Mouse (Mus musculus): Measurements from ENCODE around the gene Rnf181. TPM values are rescaled to one million over a fixed set of nuclear protein-coding genes. Genes with fewer than 3 reads are reported as not detected.

Rnf181 gene
- polyA plus RNA-seq, 1 experiment, result 113 TPM

DNA sequence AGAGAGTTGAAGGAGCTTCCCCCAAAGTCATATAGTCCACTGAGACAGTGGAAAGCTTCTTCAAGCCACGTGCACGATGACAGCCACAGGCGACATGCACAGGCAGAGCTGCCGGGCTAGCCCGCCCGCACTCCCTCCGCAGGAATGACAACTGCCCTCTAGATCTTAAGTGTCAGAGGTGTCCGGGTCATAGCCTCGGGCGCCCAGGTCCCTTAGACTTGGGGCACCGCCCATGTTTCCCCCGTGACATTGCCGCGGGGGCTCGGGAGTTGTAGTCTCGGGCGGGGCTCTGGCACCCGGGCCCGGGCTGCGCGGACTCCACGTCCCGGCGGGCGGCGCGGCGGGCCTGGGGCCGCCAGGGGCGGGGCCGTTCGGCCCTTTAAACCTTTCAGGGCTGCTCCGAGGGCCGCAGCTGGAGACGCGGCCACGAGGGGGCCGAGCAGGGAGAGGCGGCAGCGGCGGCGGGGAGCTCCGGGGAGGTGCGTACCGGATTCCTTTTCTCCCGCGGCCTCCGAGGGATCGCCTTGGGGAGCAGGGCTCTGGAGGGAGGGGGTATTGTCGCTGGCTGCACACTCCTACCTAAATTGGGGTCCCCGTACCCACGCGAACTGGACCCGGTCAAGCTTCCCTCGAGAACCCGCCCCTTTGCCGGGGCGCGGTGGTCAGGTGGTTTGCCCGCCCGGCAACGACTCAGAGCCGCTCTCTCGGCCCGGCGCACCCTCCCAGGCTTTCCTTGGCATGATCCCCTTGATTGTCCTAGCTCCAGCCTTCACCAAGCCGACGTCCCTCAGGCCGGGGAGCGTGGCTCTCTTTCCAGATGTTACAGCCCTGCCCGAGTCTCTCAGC is 11.5 kb downstream of the Rnf181 start, which contains the start of gene Tmem150a:
TSS of gene Tmem150a (plus strand) at position 382 of the 846 bp plus-strand sequence.
- Histone ChIP-seq H3K9me3 (no peaks in the 10 kb centered on the region), H3K27me3 (replicated peaks) (no peaks in the 10 kb centered on the region), H3K4me1 (peaks cover 96% of the 10 kb centered on the region), H3K4me3 (replicated peaks) (peak within 1 kb of the TSS; percentile 94), H3K36me3 (replicated peaks; ENCODE audit: low read length) (peaks cover 78% of the 10 kb centered on the region)
- TF ChIP-seq GATA1 (IDR thresholded peaks at IDR 0.05; ENCODE audit: borderline replicate concordance, low read length), result no peak
- no peak for TF ChIP-seq FLI1 (IDR thresholded peaks at IDR 0.05; ENCODE audit: low read length)

DNA sequence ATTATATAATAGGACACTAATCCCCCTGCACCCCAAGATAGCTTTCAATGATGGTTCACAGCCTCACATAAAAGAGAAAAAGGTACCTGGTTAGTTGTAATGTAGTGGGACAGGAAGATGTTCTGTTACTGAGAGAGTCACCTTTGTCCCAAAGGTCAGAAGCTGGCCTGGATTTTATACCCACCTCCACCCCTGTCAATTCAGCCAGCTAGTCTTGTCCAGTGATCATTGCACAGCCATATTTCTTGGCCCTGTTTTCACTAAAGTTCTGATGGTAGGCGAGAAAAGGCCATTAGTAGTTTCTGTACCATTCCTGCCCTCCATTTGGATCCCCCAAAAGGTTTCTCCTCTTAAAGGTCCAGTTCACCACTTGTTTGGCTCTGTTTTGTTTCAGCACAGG is 12.7 kb downstream of the Rnf181 start:
- peaks cover 78% of the 10 kb centered on the region for H3K36me3 ChIP-seq (replicated peaks; ENCODE audit: low read length)
- no peaks in the 10 kb centered on the region for H3K9me3 ChIP-seq
- no peaks in the 10 kb centered on the region for H3K27me3 ChIP-seq (replicated peaks)
- TF ChIP-seq GATA1 (IDR thresholded peaks at IDR 0.05; ENCODE audit: borderline replicate concordance, low read length) (no peak), FLI1 (IDR thresholded peaks at IDR 0.05; ENCODE audit: low read length) (no peak)
- no peak overlapping the region for H3K4me3 ChIP-seq (replicated peaks)
- H3K4me1 ChIP-seq, result peaks cover 96% of the 10 kb centered on the region

DNA sequence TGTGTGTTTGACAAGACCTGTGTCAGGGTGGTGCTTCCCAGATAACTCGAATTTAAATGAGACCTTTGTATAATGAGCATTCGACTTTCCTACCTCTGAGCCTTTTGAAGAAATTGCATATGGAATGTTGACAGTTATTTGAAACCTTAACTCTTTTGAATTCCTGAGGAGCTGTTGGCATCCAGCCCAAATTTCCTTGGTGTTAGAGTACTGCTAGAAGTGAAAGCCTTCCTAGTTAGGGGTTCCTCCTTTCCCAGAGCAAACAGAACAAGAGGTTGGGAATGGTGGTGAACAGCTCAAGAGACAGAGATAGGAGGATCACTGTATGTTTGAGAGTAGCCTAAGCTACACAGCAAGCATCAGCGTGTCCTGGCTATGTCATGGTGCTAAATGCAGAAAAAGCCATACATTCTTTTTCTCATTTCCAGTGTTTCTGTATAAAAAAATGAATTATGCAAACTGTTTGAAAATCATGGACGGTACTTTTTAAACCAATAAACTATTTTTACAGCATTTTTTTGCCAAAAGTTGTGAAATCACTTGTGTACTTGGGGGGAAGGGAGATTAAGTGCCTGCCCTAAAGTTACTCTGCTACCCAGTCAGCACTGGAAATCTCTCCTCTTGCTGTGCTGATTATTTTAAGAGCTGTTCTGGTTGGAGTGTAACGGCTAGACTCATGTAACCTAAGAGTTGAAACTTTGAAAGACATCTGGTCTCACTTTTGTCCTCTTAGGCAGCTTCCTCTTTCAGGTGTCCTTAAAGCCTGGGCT is 13.9 kb downstream of the Rnf181 start:
- no peak overlapping the region for H3K4me3 ChIP-seq (replicated peaks)
- peaks cover 76% of the 10 kb centered on the region for H3K36me3 ChIP-seq (replicated peaks; ENCODE audit: low read length)
- peaks cover 96% of the 10 kb centered on the region for H3K4me1 ChIP-seq
- no peaks in the 10 kb centered on the region for H3K27me3 ChIP-seq (replicated peaks)
- TF ChIP-seq GATA1 (IDR thresholded peaks at IDR 0.05; ENCODE audit: borderline replicate concordance, low read length) (no peak), FLI1 (IDR thresholded peaks at IDR 0.05; ENCODE audit: low read length) (no peak)
- H3K9me3 ChIP-seq, result no peaks in the 10 kb centered on the region

GRCm38 (mm10) chr6:72350214-72350613 is 16.5 kb downstream of the Rnf181 start:
- TF ChIP-seq GATA1 (IDR thresholded peaks at IDR 0.05; ENCODE audit: borderline replicate concordance, low read length) (no peak), FLI1 (IDR thresholded peaks at IDR 0.05; ENCODE audit: low read length) (no peak)
- H3K4me3 ChIP-seq (replicated peaks), result no peak overlapping the region
- peaks cover 59% of the 10 kb centered on the region for H3K36me3 ChIP-seq (replicated peaks; ENCODE audit: low read length)
- no peaks in the 10 kb centered on the region for H3K27me3 ChIP-seq (replicated peaks)
- no peaks in the 10 kb centered on the region for H3K9me3 ChIP-seq
- peaks cover 91% of the 10 kb centered on the region for H3K4me1 ChIP-seq

DNA sequence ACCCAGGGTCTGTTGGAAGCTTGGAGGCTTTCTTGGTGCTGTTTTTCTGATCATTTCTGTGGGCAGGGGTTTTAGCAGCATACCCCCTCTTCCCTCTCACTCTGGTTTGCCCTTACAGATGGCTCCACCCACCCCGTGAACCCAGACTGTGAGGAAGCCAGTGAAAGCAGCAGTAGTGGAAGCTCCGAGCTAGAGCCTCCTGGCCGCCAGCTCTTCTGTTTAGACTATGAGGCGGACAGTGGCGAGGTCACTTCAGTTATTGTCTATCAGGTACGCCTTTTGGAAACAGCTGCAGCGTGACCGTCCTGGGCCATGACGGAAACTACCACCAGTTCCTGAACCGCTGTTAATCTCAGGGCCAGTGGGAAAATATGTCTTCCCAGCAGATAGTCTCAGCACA is 18.3 kb downstream of the Rnf181 start:
- H3K4me1 ChIP-seq, result peaks cover 76% of the 10 kb centered on the region
- TF ChIP-seq GATA1 (IDR thresholded peaks at IDR 0.05; ENCODE audit: borderline replicate concordance, low read length) (no peak), FLI1 (IDR thresholded peaks at IDR 0.05; ENCODE audit: low read length) (no peak)
- peaks cover 50% of the 10 kb centered on the region for H3K36me3 ChIP-seq (replicated peaks; ENCODE audit: low read length)
- H3K4me3 ChIP-seq (replicated peaks), result peak overlapping the region; percentile 97
- H3K9me3 ChIP-seq, result no peaks in the 10 kb centered on the region
- H3K27me3 ChIP-seq (replicated peaks), result no peaks in the 10 kb centered on the region

- H3K4me1 ChIP-seq, result peaks cover 70% of the 10 kb centered on the region
- TF ChIP-seq FLI1 (IDR thresholded peaks at IDR 0.05; ENCODE audit: low read length) (peak; percentile 59; the same call in 1 of the 2 replicates), GATA1 (IDR thresholded peaks at IDR 0.05; ENCODE audit: borderline replicate concordance, low read length) (no peak)
- no peaks in the 10 kb centered on the region for H3K9me3 ChIP-seq
- peaks cover 45% of the 10 kb centered on the region for H3K36me3 ChIP-seq (replicated peaks; ENCODE audit: low read length)
- H3K27me3 ChIP-seq (replicated peaks), result no peaks in the 10 kb centered on the region
- H3K4me3 ChIP-seq (replicated peaks), result peak within 1 kb of the TSS; percentile 97
Observed at GRCm38 (mm10) chr6:72347166-72347941, 19.4 kb downstream of the Rnf181 start, which contains the start of gene 0610030E20Rik. 0610030E20Rik (plus strand) TSS chr6:72347317.

DNA sequence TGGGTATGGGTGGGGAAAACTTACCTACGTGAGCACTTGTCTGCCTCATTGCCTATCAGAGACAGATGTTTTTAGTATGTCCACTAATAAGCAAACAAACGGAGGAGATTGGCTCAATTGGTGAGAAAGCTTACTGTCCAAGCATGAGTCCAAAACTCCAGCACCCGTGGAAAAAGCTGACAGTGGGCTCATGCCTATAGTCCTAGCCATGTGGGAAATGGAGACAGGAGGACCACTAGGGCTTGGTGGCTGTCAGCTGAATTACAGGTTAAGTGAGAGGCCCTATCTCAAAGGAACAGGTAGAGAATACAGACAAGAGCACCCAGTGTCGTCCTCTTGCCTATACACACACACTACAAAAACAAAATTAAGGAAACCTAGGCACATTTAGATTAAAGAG is 20.5 kb downstream of the Rnf181 start:
- Histone ChIP-seq H3K9me3 (no peaks in the 10 kb centered on the region), H3K27me3 (replicated peaks) (no peaks in the 10 kb centered on the region), H3K36me3 (replicated peaks; ENCODE audit: low read length) (peaks cover 48% of the 10 kb centered on the region), H3K4me3 (replicated peaks) (peak overlapping the region; percentile 97), H3K4me1 (peaks cover 72% of the 10 kb centered on the region)
- TF ChIP-seq FLI1 (IDR thresholded peaks at IDR 0.05; ENCODE audit: low read length) (no peak), GATA1 (IDR thresholded peaks at IDR 0.05; ENCODE audit: borderline replicate concordance, low read length) (no peak)

- Histone ChIP-seq H3K27me3 (replicated peaks) (no peaks in the 10 kb centered on the region), H3K36me3 (replicated peaks; ENCODE audit: low read length) (peaks cover 47% of the 10 kb centered on the region), H3K4me3 (replicated peaks) (peak overlapping the region; percentile 97), H3K9me3 (no peaks in the 10 kb centered on the region), H3K4me1 (peaks cover 72% of the 10 kb centered on the region)
- TF ChIP-seq FLI1 (IDR thresholded peaks at IDR 0.05; ENCODE audit: low read length) (no peak), GATA1 (IDR thresholded peaks at IDR 0.05; ENCODE audit: borderline replicate concordance, low read length) (no peak)
Observed at GRCm38 (mm10) chr6:72345633-72346032, 21.1 kb downstream of the Rnf181 start.

DNA sequence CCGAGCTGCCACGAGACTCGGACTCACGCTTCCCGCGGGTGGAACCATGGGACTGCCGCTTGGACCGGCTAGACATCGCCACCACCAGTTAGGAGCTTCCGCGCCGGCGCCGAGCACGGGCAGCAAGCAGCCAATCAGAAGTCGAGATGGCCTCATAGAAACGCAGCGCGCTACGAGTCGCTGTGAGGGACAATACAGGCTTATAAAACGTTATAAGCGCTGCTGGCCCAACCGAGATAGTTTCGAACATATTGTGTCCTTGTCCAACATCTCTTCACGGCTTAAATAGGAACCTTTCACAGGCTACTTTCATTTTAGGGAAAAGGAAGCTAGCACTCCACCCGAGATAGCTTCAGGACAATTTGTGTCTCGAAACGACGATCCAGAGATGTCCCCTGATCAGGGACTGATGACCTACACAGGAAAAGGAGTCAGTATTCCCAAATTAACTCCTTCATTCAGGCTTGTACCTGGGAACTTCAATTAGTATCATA is 21.6 kb downstream of the Rnf181 start, which contains the start of gene Usp39:
TSS of gene Usp39 (minus strand) at position 111 of the 494 bp plus-strand sequence.
- no peak for TF ChIP-seq FLI1 (IDR thresholded peaks at IDR 0.05; ENCODE audit: low read length)
- no peak for TF ChIP-seq GATA1 (IDR thresholded peaks at IDR 0.05; ENCODE audit: borderline replicate concordance, low read length)
- no peaks in the 10 kb centered on the region for H3K27me3 ChIP-seq (replicated peaks)
- H3K9me3 ChIP-seq, result no peaks in the 10 kb centered on the region
- H3K4me3 ChIP-seq (replicated peaks), result peak within 1 kb of the TSS; percentile 97
- H3K36me3 ChIP-seq (replicated peaks; ENCODE audit: low read length), result peaks cover 46% of the 10 kb centered on the region
- H3K4me1 ChIP-seq, result peaks cover 72% of the 10 kb centered on the region

Measured in megakaryocyte, embryonic 14.5 days (primary cell).